Mouse (Mus musculus) ES-Bruce4 (cell line): ENCODE results near the gene Ppcs. TPM values are rescaled to one million over a fixed set of nuclear protein-coding genes. Genes with fewer than 3 reads are reported as not detected.

Source experiments
- H3K27ac ChIP-seq: 2 replicates; pipeline ENCODE4 v1.5.1; 2012; ENCODE audit warnings: low read length, inconsistent platforms; ENCODE audit not compliant: insufficient read depth
- H3K27me3 ChIP-seq: 2 replicates; pipeline ENCODE4 v1.6.1; 2012; ENCODE audit warnings: mild to moderate bottlenecking, low read length, inconsistent platforms; ENCODE audit not compliant: control insufficient read depth, poor library complexity, insufficient read depth, severe bottlenecking
- H3K36me3 ChIP-seq: 2 replicates; pipeline ENCODE4 v1.6.1; 2012; ENCODE audit warnings: inconsistent platforms, mild to moderate bottlenecking, low read length, moderate library complexity; ENCODE audit not compliant: control insufficient read depth, poor library complexity, insufficient read depth, severe bottlenecking
- H3K4me1 ChIP-seq: one replicate; pipeline ENCODE4 v1.8.1; 2011; ENCODE audit warnings: low read length; ENCODE audit not compliant: control insufficient read depth, insufficient read depth
- H3K4me3 ChIP-seq: 2 replicates; pipeline ENCODE4 v1.5.1; 2011; ENCODE audit warnings: low read depth, mild to moderate bottlenecking, low read length
- H3K9ac ChIP-seq: 2 replicates; pipeline ENCODE4 v1.6.1; 2012; ENCODE audit warnings: low read depth, mild to moderate bottlenecking, inconsistent platforms; ENCODE audit not compliant: poor library complexity, severe bottlenecking
- H3K9me3 ChIP-seq: replicated peaks from 2 replicates; pipeline ENCODE4 v1.6.1; 2012; ENCODE audit warnings: mild to moderate bottlenecking, low read length, inconsistent platforms; ENCODE audit not compliant: control insufficient read depth, poor library complexity, insufficient read depth, severe bottlenecking
- CTCF ChIP-seq: IDR thresholded peaks from one replicate; pipeline ENCODE4 v1.8.1; 2011; ENCODE audit warnings: low read depth, low read length
- EP300 ChIP-seq: IDR thresholded peaks from 2 replicates; pipeline ENCODE4 v1.6.1; 2011; ENCODE audit warnings: low read depth, low read length; ENCODE audit not compliant: insufficient read depth
- POLR2A ChIP-seq: IDR thresholded peaks from one replicate; pipeline ENCODE4 v1.8.1; 2011; ENCODE audit warnings: low read length; ENCODE audit not compliant: insufficient read depth
- polyA plus RNA-seq: library from polyadenylated mRNA; stranded (reverse); fragments of >200 nt; gene quantifications from 2 replicates; pipeline ENCODE4 v1.2.4, GENCODE M21; 2011; ENCODE audit warnings: low read depth; ENCODE audit not compliant: missing spikeins, insufficient read depth, insufficient read length

The Ppcs gene
- polyA plus RNA-seq, 1 experiment, result 15.5 TPM

GRCm38 (mm10) chr4:119390369-119390768 is 31.9 kb downstream of the Ppcs start:
- no peak for TF ChIP-seq POLR2A
- no peak for TF ChIP-seq EP300
- peak; percentile 85 for TF ChIP-seq CTCF
- Histone ChIP-seq H3K27me3 (no peaks in the 10 kb centered on the region), H3K9me3 (no peaks in the 10 kb centered on the region), H3K27ac (no peak overlapping the region), H3K36me3 (no peaks in the 10 kb centered on the region), H3K4me1 (no peaks in the 10 kb centered on the region), H3K4me3 (no peak overlapping the region), H3K9ac (no peak overlapping the region)

GRCm38 (mm10) chr4:119389184-119389583 is 33.0 kb downstream of the Ppcs start:
- Histone ChIP-seq H3K4me1 (no peaks in the 10 kb centered on the region), H3K9ac (no peak overlapping the region), H3K4me3 (no peak overlapping the region), H3K27ac (no peak overlapping the region), H3K27me3 (no peaks in the 10 kb centered on the region), H3K9me3 (no peaks in the 10 kb centered on the region), H3K36me3 (no peaks in the 10 kb centered on the region)
- no peak for TF ChIP-seq CTCF
- TF ChIP-seq POLR2A, result no peak
- TF ChIP-seq EP300, result no peak

DNA sequence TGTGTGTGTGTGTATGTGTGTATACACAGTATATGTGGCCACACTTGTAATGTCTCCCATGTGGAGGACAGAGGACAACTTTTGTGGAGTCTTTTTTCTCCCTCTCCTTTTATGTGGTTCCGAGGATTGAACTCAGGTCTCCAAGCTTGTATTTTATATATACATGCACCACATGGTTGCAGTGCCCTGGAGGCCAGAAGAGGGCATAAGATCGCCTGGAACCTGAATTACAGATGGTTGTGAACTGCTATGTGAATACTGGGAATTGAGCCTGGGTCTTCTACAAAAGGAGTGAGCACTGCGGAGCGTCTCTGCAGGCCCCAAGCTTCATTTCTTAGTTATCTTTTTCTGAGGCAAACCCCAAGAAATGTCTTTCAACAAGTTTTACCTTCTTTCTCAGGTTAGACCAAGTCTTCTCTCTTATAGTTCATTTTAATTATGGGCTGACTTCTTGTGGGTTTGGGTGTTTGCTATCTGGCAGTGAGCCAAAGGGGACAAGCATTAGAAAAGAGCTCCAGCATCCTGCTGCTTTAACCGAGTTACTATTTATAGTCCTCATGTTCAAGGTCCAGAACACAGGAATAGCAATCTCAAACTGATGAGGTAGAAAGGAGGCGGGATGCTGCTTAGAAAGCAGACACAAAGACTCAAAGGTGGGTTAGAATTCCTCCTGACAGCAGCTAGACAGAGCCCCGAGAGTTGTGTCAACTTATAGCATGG is 40.6 kb downstream of the Ppcs start:
- TF ChIP-seq POLR2A (no peak), CTCF (no peak)

GRCm38 (mm10) chr4:119369460-119369859 is 52.8 kb downstream of the Ppcs start:
- Histone ChIP-seq H3K9ac (no peak overlapping the region), H3K4me3 (no peak overlapping the region), H3K36me3 (no peaks in the 10 kb centered on the region), H3K27ac (no peak overlapping the region), H3K27me3 (no peaks in the 10 kb centered on the region), H3K9me3 (no peaks in the 10 kb centered on the region; the same call in 1 of the 2 replicates), H3K4me1 (no peaks in the 10 kb centered on the region)
- TF ChIP-seq CTCF (no peak), POLR2A (no peak), EP300 (no peak)

More for the DNA sequence above, 40.6 kb downstream of the Ppcs start:
- no peak overlapping the region for H3K9ac ChIP-seq
- no peaks in the 10 kb centered on the region for H3K27me3 ChIP-seq
- no peaks in the 10 kb centered on the region for H3K9me3 ChIP-seq
- no peaks in the 10 kb centered on the region for H3K4me1 ChIP-seq
- H3K36me3 ChIP-seq, result no peaks in the 10 kb centered on the region
- no peak overlapping the region for H3K27ac ChIP-seq
- no peak overlapping the region for H3K4me3 ChIP-seq

Other genes starting within 250 kb of the Ppcs start
- gene Zfp691, start 248.2 kb downstream of the Ppcs start, polyA plus RNA-seq, result 12.3 and 14.8 TPM in 2 replicates
- 0.37 and 0.52 TPM in 2 replicates for gene Ermap, start 232.4 kb downstream of the Ppcs start, polyA plus RNA-seq
- gene Svbp, start 227.1 kb downstream of the Ppcs start, polyA plus RNA-seq, result 34.2 and 39.1 TPM in 2 replicates
- 0.73 TPM in 1 of 2 replicates, not detected in the other for gene Tmem269, start 204.2 kb downstream of the Ppcs start, polyA plus RNA-seq
- gene AU022252, start 189.7 kb downstream of the Ppcs start, polyA plus RNA-seq, result 20.7 and 21.0 TPM in 2 replicates
- gene P3h1, start 189.5 kb downstream of the Ppcs start, polyA plus RNA-seq, result 25.8 and 30.0 TPM in 2 replicates
- gene Cldn19, start 167.0 kb downstream of the Ppcs start, polyA plus RNA-seq, result 0.15 and 0.35 TPM in 2 replicates
- gene Ybx1, start 127.8 kb downstream of the Ppcs start, polyA plus RNA-seq, result 1,520 and 1,534 TPM in 2 replicates
- 135 and 148 TPM in 2 replicates for gene Ppih, start 101.9 kb downstream of the Ppcs start, polyA plus RNA-seq
- gene Ccdc30, start 6.9 kb downstream of the Ppcs start, polyA plus RNA-seq, result 6.0 and 6.9 TPM in 2 replicates
- gene Zmynd12, start 394 bp upstream of the Ppcs start, polyA plus RNA-seq, result 0.96 TPM in 1 of 2 replicates, not detected in the other
- gene Rimkla, start 70.2 kb upstream of the Ppcs start, polyA plus RNA-seq, result 3.3 and 5.5 TPM in 2 replicates
- 47.9 and 51.0 TPM in 2 replicates for gene Foxj3, start 114.6 kb upstream of the Ppcs start, polyA plus RNA-seq
- gene Frg2f1, start 117.1 kb upstream of the Ppcs start, polyA plus RNA-seq, result 1.2 and 2.2 TPM in 2 replicates
- gene Guca2a, start 215.3 kb upstream of the Ppcs start, polyA plus RNA-seq, result not detected in 2 replicates
- not detected in 2 replicates for gene Guca2b, start 236.5 kb upstream of the Ppcs start, polyA plus RNA-seq